Mouse (Mus musculus) adrenal gland, adult 18-20 months (tissue): ENCODE measurements around the gene Elmod3. TPM values are rescaled to one million over a fixed set of nuclear protein-coding genes. Genes with fewer than 3 reads are reported as not detected.
"Not testable (repeated sequence)": the region's sequence is repeated elsewhere in the genome, so short reads cannot be mapped to it uniquely, and the experiment has no call there.

Experiments
- DNase-seq, 2 experiments: peaks; one replicate each; pipeline ENCODE4 v3.0.0; 2021 to 2022; ENCODE audit warnings: low spot score in 2 of 2
- total RNA-seq, 2 experiments: library from RNA; stranded (reverse); gene quantifications; 1 replicate in 1 of 2; 2 replicates in 1 of 2; pipeline ENCODE4 v1.2.3; 2021

The Elmod3 gene
- total RNA-seq, 2 experiments from 2014 or later: 10.9 to 13.5 TPM

DNA sequence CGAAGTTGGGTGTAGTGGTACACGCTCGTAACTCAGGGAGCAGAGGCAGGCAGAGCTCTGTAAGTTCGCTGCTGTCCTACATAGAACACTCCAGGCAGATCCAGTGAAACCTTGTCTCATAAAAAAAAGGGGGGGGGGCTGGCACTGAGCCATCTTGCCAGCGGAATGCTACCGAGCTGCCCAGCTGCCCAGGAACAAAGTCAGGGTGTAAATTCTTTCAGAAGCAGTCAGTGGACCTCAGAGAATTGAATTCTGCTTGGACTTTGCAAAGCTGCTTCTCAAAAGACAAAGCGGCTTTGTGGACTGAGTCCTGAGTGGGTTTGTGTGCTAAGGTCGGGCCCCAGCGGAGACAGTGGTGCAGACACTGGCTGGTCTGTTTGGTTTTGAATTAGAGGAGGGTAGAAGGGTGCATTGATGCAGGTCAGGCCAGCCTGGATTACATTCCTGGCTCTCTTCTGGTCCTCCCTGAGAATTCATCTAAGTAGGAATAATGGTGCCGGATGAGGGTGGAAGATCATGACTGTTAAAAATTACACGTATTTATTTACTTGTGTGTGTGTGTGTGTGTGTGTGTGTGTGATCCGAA is 54.9 kb downstream of the Elmod3 start:
- no peak for DNase-seq

DNA sequence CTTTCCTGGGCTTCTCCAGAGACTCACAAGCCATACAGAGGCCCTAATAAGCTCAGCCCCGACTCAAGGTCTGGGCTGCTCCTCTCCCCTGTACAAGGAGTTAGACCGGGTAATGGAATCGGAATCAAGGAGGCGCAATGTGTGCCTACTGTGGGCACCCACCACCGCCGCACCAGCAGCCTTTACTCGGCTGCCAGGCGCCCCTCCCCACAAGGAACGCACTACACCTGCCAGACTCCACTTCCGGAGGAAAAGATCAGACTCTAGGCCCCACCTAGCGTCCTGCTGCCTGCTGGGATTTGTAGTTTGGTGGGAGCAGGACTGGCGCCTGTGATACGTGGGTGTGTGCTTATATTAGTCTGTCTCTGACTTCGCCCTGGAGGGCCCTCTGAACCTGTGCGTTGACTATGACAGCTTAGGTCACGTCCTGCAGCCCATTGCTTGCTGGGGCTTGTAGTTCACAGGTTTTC is 59.6 kb downstream of the Elmod3 start:
- peak; percentile 68 to 79 for DNase-seq

DNA sequence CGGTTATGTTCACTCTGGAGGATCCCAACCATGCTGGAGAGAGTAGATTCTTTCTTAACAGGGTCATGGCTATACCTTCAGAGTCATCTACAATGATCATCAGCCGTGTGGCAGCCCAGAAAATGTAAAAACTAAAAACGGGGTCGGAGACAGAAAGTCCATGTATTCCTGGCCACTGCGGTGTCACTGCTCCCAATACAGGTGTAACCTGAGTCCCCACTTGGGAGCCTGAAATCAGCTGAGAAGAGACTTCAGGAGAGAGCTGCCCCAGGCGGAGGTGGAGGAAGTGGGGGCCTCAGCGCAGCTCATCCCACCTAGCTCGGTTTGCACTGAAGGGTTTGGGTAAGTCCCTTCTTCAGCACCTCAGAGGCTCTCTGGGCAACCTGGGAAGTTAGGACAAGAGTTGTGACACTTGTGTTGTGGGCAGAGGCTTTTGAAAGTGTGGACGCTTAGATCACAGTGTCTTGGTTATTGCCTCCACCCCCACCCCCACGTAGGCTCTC is 60.2 kb downstream of the Elmod3 start:
- DNase-seq: no peak

DNA sequence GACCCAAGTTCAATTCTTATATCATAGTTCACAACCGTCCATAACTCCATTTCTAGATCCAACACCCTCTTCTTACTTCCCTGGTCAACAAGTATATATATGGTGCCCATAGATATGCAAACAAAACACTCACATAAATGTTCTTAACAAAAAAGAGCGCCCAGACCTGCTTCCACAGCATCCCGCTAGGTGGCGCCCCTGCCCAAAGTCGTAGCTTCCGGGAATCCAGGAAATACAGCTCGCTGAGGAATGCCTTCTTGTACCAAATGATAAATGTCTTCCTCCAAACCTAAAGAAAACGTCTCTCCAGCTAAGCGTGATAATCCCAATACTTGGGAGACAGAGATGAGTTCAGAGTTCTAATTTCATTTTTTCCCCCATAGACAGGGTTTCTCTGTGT is 63.0 kb downstream of the Elmod3 start:
- peak; percentile 82 to 90 for DNase-seq

DNA sequence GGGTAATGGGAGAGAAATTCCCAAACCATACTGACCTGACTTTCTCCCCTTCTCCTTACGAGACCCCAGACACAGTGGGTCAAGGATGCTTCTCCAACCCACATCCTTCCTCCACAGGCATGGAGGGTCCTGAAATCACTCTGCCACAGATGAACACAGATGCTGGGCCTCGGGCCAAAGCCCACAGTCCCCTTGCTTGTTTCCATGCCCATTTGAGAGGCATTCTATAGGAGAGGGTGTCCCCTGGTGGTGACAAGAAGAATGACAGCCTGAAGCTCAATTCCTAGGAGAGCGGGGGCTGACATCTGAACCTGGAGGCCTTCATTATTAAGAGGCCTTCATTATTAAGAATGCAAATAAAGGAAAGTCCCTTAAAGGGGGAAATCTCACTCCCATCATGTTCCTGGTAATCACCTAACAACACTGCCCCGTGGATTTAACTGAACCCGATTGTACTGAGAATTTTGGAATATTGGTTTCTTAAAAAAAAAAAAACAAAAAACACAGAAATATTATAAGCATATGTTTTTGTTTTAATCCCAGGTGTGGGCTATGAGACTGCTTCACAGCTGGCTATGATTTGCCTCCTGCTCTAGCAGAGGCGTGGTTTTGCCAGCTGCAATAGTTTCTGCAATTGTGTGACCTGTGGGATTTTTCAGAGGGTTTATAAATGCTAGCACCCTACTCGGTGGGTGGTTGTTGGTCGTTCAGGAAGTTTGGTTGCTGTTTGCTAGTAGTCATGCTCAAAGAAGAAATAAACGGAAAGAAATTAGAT is 64.0 kb downstream of the Elmod3 start:
- peak; percentile 62 to 63 for DNase-seq

DNA sequence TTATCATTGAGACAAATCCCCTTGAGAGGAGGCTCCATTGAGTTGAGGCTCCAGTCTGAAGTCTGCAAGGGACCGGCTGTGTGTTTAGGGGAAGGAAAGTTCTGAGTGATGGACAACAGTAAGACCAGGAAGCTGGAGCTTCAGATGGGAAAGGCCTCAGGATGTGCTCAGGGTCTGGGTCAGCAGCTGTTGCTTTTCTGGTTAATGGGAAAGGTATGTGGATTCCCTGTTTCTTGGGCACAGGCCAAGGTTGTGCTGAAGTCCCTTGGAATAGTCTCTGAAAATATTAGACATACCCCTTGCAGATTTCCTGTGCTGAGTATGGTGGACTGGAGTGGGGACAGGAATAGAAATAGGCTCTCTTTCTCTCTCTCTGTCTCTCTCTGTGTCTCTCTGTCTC is 64.7 kb downstream of the Elmod3 start:
- not testable (repeated sequence) for DNase-seq

DNA sequence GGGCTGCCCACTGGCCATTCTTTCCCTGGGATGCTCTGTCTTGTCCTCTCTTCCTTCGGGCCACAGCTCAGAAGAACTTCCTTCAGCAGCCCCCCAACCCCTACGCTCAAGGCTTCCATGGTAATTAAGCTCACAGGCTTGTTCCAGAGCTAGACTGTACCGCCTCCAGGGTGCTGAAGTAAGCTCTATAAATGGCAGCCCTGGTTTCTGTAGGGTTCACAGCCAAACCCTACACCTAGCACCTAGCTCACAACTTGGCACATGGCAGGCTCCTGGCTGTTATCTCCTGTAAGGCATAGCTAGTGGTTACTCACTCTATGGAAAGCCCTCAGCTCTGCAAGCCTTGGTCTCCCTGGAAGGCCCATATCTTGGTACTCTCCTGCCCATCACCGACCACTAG is 65.6 kb downstream of the Elmod3 start:
- no peak for DNase-seq

DNA sequence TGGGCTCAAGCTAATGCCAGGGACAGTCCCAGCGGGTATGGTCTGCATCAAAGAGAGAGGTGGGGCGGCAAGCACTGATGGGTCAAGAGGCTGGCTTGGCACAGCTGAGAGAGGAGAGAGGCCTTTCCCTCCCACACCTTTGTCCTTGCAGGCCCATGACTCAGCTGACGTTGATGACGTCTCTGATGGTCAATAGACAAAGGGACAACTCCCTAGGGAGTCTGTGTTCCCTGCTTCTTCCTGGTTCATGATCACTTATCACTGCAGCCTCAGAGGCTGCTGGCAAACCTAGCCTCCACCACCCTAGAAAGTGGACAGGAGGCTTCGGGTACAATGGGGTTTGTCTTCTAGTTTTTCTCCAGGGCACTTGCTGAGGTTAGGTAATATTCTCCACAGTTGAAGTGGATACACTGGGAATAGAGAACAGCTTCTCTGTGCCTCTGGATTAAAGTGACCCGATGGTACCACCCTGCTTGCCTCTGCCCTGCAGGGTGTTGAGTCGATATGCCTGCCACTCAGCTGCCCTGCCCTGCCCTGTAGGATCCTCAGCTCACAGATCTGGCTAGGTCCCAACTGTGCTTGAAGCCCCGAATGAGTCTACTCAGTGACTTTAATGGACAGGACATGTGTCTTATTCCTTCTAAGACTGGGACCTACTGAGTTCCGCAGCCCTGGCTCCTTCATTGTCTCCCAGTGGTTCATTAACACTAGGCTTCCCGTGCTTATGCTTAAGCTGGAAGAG is 69.6 kb downstream of the Elmod3 start:
- peak; percentile 50 to 56 for DNase-seq

DNA sequence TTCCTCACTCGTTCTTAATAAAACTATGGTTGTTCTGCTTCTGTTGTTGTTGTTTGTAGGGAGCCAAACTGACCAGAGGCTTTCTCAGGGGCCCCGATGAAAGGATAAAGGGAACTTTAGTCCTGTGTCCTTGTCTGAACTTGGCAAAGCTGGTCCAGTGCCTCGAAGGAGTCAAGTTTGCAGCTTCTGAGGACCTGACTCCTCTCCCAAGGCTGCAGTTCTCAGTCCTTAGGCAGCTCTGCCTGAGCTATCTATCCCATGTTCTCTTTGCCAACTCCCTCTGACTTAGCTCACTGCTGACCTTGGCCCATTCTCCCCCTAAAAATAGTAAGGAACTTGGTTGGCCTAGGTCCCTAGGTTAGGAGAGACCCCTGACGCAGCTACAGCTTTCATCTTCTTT is 71.1 kb downstream of the Elmod3 start:
- DNase-seq: no peak

DNA sequence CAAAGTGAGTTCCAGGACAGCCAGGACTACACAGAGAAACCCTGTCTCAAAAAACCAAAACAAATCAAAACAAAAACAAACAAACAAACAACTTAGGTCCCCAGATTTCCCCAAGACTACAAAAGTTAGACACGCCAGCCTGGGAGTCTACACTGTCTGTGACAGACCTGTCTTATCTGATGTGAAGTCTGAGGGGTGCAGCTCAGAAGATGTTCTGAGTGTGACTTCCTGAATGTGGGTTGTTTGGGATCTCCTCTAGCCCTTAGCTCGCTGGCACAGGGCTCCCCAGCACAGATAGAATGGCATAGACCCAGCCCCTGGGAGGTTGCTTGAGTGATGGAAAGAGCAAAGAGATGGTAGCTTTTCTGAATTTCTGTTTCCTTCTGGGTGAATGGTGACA is 74.1 kb downstream of the Elmod3 start:
- DNase-seq: no peak

DNA sequence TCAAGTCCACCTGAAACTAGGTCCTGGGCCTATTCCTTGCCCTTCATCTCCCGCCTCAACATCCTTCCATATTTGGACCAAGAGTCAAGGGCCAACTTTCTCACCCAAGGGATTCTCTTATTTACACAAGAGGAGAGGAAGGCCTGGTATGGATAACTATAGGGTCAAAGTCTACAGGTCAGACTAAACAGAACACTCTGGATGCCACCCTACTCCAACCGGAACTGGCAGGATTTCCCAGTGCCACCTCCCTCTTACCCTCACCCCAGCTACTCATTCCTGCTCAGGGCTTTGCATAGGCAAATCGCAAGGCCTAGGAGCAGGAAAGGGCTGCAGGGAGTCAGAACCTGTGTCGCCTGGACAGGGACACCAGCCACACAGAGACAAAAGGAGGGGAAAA is 75.0 kb downstream of the Elmod3 start:
- no peak for DNase-seq

DNA sequence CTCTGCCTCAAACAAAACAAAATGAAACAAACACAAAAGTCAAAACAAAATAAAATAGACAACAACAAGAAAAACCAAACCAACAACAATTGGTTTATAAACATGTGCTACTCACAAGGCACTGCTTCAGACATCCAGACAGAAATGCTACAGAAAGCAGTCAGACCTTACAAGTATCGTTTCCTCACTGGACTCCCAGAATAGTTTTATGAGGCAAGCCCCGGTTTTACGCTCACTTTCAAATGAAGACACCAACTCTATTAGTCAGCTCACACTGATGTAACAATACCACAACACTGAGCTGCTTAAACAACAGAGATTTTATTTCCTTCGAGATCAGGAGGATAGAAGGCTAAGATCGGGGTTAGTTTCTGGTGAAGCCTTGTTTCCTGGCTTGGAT is 75.9 kb downstream of the Elmod3 start:
- no peak for DNase-seq

DNA sequence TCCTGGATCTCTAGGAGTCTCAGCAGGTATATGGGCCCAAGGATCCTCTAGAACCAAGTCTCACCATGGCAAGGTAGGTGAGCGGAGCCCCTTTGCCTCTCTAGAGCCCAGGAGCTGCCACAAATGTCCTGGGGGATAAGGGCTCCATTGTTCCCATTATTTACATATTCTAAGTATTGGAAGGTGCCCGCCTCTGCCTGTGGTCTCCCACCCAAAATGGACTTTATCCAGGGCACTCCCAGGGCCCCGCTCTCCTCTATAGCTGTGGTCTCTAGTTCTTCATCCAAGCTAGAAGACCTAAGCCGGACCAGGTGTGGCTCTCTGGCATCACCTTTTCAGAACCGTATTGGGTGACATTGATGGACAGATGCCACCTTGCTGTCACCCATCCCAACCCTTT is 76.6 kb downstream of the Elmod3 start, which contains the start of gene Sh2d6:
Gene Sh2d6 (minus strand): TSS at position 101 of the 400 bp plus-strand sequence.
- DNase-seq: no peak

DNA sequence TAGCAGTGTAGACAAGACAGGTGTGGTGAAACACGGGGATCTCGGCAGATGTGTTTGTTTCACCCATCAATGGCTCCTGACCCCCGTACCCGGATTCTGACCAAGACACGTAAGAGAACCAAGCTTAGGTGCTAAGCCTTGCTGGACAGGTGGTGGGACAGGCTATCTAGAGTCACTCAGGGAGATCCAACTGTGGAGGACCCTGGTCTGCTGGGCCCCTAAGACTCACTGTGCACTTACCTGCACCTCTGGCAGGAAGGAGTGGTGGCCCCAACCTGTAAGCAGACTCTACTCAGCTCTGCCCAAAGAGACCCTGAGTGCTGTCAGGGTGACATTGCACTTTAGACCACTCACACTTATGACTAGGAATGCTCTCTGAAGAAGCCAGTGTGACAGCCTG is 77.3 kb downstream of the Elmod3 start:
- no peak for DNase-seq

DNA sequence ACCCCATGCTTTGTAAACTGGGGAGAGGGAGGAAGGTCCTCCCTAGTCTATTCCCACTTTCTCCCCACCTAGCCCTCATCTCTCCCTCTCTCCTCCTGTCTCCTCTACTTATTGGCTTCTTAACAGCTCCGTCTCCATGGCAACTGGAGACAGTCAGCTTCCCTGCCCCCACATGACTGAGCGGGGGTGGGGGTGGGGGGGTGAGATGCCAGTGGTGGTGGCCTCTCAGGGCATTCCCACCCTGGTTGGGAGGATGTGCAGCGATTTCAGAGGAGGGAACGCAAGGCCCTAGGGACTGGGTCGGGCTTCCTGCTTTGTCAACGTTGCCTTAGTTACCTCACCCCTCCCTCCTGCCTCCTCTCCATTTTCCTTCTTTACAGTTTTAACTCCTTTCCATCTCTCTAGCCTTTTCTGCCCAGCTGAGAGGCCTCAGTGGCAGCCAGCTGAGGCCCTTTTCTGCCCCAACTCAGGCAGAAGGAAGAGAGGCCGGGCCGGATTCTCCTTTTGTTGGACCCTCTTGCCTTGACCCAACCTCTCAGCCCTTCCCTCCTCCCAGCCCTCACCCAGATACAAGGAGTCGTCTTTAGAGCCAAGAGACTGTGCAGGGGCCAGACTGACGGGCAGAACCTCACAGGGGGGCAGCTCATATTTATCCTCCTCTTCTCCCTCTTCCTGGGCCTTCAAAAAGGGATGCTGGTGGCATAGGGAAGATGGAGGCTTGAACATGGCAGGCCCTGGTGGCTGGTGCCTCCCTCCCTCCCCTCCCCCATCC is 78.1 kb downstream of the Elmod3 start:
- no peak for DNase-seq

DNA sequence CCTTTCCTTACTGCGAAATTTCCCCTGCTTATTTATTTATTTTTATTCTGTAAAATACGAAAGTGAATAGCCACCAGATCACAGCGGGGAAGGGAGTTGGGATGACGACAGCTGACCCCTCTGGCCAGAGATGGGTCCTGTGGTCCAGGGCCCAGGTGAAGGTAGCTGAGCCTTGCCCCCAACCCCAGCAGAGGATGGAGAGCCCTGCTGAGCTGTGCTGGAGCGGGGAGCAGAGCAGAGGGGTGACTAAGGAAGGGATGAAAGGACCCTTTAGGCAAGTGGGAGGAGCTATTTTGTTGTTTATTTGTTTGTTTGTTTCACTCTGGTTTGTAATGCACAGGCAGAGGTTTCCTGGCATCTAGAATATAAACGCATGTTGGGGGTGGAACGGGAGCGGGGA is 78.9 kb downstream of the Elmod3 start:
- DNase-seq: no peak

DNA sequence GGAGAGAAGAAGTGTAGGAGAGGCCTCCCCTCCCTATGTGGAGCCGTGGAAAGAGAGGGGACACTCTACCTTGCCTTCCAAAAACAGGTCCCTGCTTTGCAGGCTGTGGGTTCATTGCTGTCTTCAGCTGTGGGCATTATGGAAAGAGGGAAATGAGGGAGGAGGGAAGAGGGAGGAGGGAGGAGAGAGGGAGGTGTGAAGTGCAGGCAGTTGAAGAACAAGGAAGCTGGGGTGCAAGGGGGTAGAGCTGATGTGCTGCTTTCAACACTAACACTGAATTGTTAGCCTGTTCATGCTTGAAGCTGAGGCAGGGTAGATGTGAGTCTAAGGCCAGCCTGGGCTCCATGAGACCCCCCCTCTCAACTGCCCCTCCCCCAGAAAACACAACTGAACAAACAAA is 79.4 kb downstream of the Elmod3 start:
- DNase-seq: no peak
